ENCODE assay signal across 9 mouse cellular contexts in the genomic region with DNA sequence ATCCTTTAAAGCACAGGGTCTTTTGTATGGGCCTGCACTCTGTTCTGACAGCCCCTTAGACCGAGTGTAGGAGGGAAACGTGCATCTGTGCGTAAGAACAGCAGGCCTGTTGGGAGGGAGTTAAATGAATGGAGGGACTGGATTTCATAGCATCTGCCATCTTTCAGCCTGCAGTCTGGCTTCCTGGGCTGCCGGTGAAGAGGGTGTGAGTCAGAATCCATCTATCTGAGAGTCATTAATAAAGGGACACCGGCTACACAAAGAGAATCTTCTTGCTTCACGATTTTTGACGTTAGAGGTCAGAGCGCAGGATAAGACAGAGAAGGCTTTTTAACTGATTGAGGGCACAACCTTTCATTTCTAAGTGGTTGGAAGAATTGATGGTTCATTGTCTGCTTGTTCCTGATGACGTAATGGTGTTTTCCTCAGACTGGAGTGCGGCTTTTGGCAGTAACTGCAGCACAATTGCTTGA. TPM values are rescaled to one million over a fixed set of nuclear protein-coding genes. Genes with fewer than 3 reads are reported as not detected.
DNase-seq lines count a peak whose midpoint lies in the region; ATAC-seq lines count a peak whose summit lies in the region.
"Had no signal": no experiment of that assay in that cellular context is flagged by ENCODE, and none has a peak within 500 bp of the region (broad histone marks: within the 10 kb centered on the region; RNA-seq: fewer than 3 reads in every experiment).

No protein-coding gene starts in this region.

- DNase-seq in embryonic facial prominence, embryonic 11.5 days (ENCODE audit: low spot score) = no peak
- no peak for DNase-seq in embryonic facial prominence, embryonic 10.5 days (ENCODE audit: low spot score)
- DNase-seq in right cerebral cortex, postnatal 4 days = peak; percentile 12
- DNase-seq in right cerebral cortex, postnatal 25 days = no peak
- DNase-seq in retina, embryonic 14.5 days (ENCODE audit: low spot score) = peak; percentile 28
- DNase-seq in frontal cortex, postnatal 14 days (ENCODE audit: low spot score in 2 of 2) = no peak
- DNase-seq in ovary, postnatal 14 days (ENCODE audit: low spot score) = no peak

- WGBS in embryonic facial prominence, embryonic 11.5 days = 70% methylated on average over 10 of the region's 10 CpGs
- WGBS in embryonic facial prominence, embryonic 10.5 days = 75% methylated on average over 10 of the region's 10 CpGs
- 27% methylated on average over 10 of the region's 10 CpGs for WGBS in hindbrain, embryonic 15.5 days

- no peak overlapping the region for H3K9ac ChIP-seq in embryonic facial prominence, embryonic 11.5 days (replicated peaks; ENCODE audit: low read length)
- H3K9ac ChIP-seq in hindbrain, embryonic 15.5 days = peak overlapping the region; percentile 17

- H3K27ac ChIP-seq in embryonic facial prominence, embryonic 11.5 days (replicated peaks; ENCODE audit: low read depth, low read length) = no peak overlapping the region
- no peak overlapping the region for H3K27ac ChIP-seq in embryonic facial prominence, embryonic 10.5 days (replicated peaks)
- peak overlapping the region; percentile 86 for H3K27ac ChIP-seq in hindbrain, embryonic 15.5 days (replicated peaks)
- H3K27ac ChIP-seq: macrophage had no signal

- H3K4me3 ChIP-seq in embryonic facial prominence, embryonic 11.5 days (ENCODE audit: low read depth, low read length) = no peak overlapping the region
- no peak overlapping the region for H3K4me3 ChIP-seq in embryonic facial prominence, embryonic 10.5 days
- H3K4me3 ChIP-seq in hindbrain, embryonic 15.5 days = no peak overlapping the region

- no peaks in the 10 kb centered on the region for H3K27me3 ChIP-seq in embryonic facial prominence, embryonic 11.5 days (ENCODE audit: control insufficient read depth, insufficient read depth, low read length)
- no peaks in the 10 kb centered on the region for H3K27me3 ChIP-seq in embryonic facial prominence, embryonic 10.5 days (replicated peaks; ENCODE audit: low read depth, poor library complexity, severe bottlenecking)
- no peaks in the 10 kb centered on the region for H3K27me3 ChIP-seq in hindbrain, embryonic 15.5 days

- no peak overlapping the region for H3K4me2 ChIP-seq in embryonic facial prominence, embryonic 11.5 days (ENCODE audit: low read depth, low read length)
- peak overlapping the region; percentile 36 for H3K4me2 ChIP-seq in hindbrain, embryonic 15.5 days

- no peaks in the 10 kb centered on the region for H3K9me3 ChIP-seq in embryonic facial prominence, embryonic 11.5 days (replicated peaks; ENCODE audit: control insufficient read depth, low read length)
- no peaks in the 10 kb centered on the region for H3K9me3 ChIP-seq in embryonic facial prominence, embryonic 10.5 days
- H3K9me3 ChIP-seq in hindbrain, embryonic 15.5 days = no peaks in the 10 kb centered on the region

- no peaks in the 10 kb centered on the region for H3K4me1 ChIP-seq in embryonic facial prominence, embryonic 11.5 days (ENCODE audit: control insufficient read depth, insufficient read depth, low read length)
- no peaks in the 10 kb centered on the region for H3K4me1 ChIP-seq in embryonic facial prominence, embryonic 10.5 days
- peaks cover 17% of the 10 kb centered on the region for H3K4me1 ChIP-seq in hindbrain, embryonic 15.5 days (replicated peaks)

- ATAC-seq in embryonic facial prominence, embryonic 11.5 days (replicated peaks; ENCODE audit: insufficient number of reproducible peaks, low FRiP score, low TSS enrichment, low read depth) = peak; percentile 69; the same call in 1 of the 2 replicates
- peak; percentile 64; the same call in 1 of the 2 replicates for ATAC-seq in hindbrain, embryonic 15.5 days (ENCODE audit: low FRiP score, low read depth)

- no peaks in the 10 kb centered on the region for H3K36me3 ChIP-seq in embryonic facial prominence, embryonic 11.5 days (replicated peaks; ENCODE audit: control insufficient read depth, insufficient read depth, low read depth, low read length)
- H3K36me3 ChIP-seq in embryonic facial prominence, embryonic 10.5 days (replicated peaks) = peaks cover 28% of the 10 kb centered on the region
- H3K36me3 ChIP-seq in hindbrain, embryonic 15.5 days = no peaks in the 10 kb centered on the region

RNA-seq across cellular contexts. Expression of a gene that starts 46.2 kb away (rescaled TPM):
- 57.7 and 62.2 TPM in 2 replicates for polyA plus RNA-seq in embryonic facial prominence, embryonic 11.5 days (2014; fragmentation: Nextera tagmentation; extraction: Ambion mirVana)
- polyA plus RNA-seq in embryonic facial prominence, embryonic 10.5 days (2016; fragmentation: Nextera tagmentation; extraction: Ambion mirVana) = 94.7 and 95.3 TPM in 2 replicates
- polyA plus RNA-seq in hindbrain, embryonic 15.5 days (2015; fragmentation: Nextera tagmentation; extraction: Ambion mirVana) = 101 and 107 TPM in 2 replicates

Comparison
In these comparisons a context has a peak if more than half of its experiments do, and no peak if none do; other contexts are left out.
1. DNase-seq: peak in right cerebral cortex, postnatal 4 days (single experiment) and retina, embryonic 14.5 days (single experiment); none in embryonic facial prominence, embryonic 11.5 days (single experiment), embryonic facial prominence, embryonic 10.5 days (single experiment), right cerebral cortex, postnatal 25 days (single experiment), frontal cortex, postnatal 14 days (0 of 2) and ovary, postnatal 14 days (single experiment).